Mouse (Mus musculus): ENCODE data around the gene Tmsb15b2.
A peak's percentile ranks its signal among the peaks of the same experiment; 100 is the strongest.
"Not testable (repeated sequence)": the region's sequence is repeated elsewhere in the genome, so short reads cannot be mapped to it uniquely, and the experiment has no call there.

Gene Tmsb15b2

DNA sequence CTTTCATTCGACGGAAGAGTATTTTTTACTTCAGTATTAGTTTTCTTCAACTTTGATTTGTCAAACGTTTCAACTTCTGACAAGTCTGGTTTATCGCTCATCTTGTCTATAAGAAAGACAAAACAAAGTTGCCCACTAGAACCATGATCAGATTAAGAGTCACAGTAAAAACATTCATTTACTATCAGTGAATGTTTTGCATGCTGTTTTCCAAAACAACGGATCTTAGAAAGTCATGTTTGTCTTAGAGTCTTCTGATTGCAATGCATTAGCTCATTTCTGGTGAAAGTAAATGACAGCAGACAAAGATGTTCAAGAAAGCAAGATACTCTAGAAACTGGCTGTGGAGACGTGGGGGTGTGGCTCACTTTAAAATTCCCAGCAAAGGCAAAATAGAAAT lies at the start of gene Tmsb15b2:
Tmsb15b2 (minus strand) TSS at position 101 of the 400 bp plus-strand sequence.
- not testable (repeated sequence) for DNase-seq (ENCODE audit: low read depth, low spot score)

DNA sequence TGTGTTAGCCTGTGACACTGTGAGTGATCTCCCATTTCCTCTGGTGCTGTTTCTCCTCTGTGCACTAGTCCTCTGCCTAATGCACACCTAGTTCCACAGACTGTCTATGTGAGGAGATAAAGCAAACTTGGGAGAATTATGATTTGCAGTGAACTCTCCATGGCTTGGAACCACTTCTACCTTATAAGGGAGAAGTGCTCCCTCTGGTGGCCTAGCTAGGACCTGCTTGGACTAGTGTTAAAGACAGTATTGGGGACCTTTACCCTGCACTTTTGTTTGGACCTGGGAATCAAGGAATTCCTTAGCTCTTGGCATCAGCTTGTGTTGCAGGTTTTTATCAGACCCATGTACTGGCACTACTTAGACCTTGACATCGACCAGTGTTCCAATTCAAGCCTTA lies 44.0 kb upstream of the Tmsb15b2 start:
- DNase-seq (ENCODE audit: low read depth, low spot score): peak; percentile 29

DNA sequence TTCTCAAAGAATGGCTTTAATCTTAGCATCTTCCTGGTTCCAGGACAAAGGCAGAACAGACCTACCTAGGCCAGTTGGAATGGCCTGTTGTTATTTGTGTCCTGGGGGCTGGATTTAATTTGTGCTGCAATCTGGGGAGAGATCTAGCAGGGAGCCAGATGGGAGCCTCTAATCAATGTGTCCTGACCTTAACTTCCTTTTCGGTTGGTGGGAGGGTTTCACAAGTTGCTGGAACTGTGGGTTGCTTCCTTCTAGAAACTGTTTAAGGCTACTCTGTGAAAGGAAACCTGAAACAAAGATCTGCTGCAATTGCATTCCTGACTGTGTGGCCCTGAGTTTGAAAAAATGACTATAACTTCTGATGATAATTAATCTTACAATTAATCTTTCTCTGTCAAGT lies 42.4 kb upstream of the Tmsb15b2 start:
- DNase-seq (ENCODE audit: low read depth, low spot score): no peak

DNA sequence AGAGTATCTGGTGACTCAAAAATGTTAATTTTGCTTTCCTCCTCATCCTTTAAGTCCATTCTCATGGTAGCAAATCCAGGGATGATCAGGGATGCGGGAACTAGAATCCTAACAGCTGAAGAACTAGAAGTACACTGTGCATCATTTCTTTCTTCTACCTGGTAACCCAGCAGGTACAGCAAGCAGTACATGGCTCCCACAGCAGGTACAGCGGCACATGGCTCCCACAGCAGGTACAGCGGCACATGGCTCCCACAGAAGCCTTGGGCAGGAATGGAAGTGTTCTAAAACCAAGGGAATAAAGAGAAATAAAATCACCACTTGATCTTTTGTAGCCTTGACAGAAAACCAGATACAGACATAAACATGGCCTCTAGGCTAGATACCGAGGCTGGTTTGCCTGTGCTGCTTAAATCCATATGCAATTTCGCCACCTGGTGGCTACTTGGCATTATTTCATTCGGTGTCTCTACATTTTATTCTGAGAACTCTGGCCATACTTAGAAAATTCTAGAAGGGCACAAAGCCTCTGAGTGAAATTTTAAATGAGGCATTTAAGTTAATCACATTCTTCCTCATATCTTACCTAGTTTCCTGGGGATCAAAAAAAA lies 39.9 kb upstream of the Tmsb15b2 start:
- DNase-seq (ENCODE audit: low read depth, low spot score): no peak

DNA sequence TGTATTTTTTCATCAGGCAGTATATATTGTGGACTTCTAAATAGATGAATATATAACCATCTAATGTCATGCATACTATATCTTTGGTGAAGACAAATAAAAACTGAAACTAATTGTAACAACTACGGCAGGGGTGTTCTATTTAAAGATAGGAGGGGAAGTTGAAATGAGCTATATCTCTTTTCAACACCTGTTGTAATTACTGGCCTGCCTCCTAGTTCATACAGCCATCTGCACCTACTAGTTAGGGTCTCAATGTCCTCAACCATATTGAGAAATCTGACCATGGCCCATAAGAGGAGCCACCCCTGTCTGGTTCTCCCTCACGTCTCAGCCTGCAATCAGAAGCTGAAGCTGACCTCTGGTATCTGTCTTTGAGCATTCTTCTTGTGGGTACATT lies 21.0 kb upstream of the Tmsb15b2 start:
- DNase-seq (ENCODE audit: low read depth, low spot score): no peak

DNA sequence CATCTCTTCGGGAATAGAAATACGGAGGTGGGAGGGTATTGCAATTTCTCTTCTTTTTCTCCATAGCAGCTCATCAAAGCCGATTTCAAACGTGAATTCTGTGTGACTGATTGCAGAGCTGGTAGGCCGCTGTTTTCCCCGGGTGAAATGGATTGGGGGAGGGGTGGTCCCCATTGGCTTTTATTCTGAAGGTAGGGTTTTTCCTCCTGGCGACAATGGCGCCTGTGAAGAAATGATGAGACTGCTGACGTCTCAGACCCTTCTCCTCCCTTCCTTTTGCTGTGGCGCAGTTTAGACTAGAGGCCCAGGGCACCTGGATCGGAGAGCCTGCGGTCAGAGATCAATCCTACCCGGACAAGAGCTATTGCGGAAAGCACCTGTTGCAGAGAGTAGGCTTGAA lies 18.3 kb upstream of the Tmsb15b2 start:
- no peak for DNase-seq (ENCODE audit: low read depth, low spot score)

DNA sequence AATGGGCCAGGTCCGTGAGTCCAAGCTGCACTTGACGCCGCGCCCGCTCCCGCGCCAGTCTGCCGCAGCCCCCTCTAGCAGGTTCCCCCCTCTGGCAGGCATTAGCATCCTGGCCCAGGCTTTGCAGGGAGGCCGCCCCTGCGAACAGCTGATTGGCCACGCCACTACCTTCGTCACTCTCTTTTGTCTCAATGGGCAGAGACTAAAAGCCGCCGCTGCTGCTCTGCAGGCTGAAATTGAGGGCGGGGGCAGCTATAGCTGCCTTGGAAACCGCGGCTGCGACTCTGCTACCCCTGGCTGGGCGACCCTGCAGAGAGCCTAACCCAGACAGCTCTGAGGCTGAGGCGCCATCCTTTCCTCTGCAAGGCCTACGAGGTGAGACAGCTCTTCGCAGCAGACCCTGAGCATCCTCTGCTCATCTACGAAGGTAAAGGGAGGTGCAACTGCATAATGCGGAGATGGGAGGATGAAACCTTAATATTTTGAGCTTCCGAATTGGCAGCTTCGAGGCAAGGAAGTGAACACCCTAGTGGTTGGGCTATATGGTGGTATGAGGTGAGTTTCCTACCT lies 17.8 kb upstream of the Tmsb15b2 start, which contains the start of gene Zcchc18:
Zcchc18 (plus strand) TSS at position 178 of the 570 bp plus-strand sequence.
- DNase-seq (ENCODE audit: low read depth, low spot score): peak; percentile 70

DNA sequence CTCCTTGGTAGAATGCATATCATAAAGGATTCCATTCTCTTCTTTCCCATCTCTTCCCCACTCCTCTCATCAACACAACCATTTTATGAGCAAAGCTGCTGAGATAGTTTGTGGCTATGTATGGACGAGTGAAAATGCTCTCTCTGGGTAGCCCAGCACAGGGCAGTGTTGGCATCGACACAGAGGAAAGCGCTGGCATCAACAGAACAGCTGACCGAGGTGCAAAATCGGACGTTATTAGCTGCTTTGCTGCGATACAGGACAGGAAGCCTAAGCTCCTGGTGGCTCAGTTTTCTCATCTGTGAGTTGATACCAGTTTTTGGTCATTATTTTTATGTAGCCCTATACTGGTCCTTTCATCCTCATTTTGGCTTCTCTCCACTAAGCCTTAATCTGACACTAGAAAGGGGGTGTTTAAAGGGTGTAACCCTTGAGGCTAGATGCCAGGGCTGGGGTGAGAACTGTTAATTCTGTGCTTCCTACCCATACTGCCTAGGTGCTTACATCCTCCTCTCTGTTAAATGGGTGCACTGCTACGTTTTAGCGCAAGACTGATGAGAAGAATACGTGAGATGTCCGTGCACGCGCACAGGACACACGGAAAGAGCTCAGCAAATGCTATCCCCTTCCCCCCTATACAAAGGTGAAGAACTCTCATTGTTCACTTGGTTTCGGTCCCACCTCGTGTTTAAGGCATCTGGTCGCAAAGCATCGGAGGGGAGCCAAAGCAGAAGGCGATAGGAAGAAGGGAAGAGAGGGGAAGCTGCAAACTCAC lies 17.1 kb upstream of the Tmsb15b2 start:
- DNase-seq (ENCODE audit: low read depth, low spot score): no peak

DNA sequence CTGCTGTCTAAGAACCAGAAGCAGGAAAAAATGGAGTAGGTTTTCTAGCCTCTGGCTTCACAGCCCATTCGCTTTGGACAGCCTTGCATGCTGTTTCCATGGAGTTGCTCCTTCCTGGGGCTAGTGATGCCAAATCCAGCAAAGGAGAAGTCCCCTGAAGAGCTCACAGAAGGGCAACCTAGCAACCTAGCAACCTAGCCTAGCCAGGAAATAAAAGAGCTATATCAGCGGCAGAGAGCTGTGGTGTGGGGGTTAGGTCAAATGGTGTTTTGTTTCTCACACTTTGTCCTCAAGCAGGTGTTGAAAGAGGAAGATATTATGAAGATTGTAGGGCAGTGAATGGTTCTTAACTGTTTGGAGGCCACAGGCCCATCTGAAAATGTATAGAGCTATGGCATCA lies 16.0 kb upstream of the Tmsb15b2 start:
- no peak for DNase-seq (ENCODE audit: low read depth, low spot score)

DNA sequence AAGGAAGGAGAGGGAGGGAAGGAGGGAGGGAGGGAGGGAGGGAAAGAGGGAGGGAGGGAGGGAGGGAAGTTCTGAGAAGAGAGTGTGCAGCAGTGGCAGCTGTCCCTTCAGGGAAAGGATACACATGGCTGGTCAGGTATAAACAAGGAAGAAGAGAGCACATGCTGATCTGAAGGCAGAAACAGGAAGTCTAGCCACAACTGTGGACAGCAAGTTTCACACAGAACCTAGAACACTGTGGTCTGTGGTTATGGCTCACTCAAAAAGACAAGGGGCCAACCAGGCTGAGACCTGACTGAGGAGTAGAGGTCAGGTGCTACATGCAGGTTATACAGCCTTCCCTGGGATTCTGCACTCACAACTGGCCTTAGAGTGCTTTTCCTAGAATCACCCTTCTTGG lies 10.7 kb upstream of the Tmsb15b2 start:
- no peak for DNase-seq (ENCODE audit: low read depth, low spot score)

DNA sequence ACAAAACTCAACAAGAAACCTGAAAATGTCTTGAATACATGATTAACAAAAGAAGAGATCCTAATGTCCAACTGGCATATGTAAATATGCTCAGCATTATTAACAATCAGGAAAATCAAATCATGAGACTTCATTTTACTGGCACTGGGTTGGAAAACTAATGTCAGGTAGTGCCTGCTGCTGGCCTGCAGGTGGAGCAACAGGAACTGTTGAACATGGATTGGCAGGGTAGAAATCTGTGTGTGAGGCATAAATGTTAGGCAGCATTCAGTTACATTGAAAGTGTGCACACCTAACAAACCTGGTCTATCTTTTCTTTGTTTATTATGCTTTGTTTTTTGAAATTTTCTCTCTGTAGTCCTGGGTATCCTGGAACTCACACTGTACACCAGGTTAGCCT lies 3.3 kb upstream of the Tmsb15b2 start:
- DNase-seq (ENCODE audit: low read depth, low spot score): no peak

DNA sequence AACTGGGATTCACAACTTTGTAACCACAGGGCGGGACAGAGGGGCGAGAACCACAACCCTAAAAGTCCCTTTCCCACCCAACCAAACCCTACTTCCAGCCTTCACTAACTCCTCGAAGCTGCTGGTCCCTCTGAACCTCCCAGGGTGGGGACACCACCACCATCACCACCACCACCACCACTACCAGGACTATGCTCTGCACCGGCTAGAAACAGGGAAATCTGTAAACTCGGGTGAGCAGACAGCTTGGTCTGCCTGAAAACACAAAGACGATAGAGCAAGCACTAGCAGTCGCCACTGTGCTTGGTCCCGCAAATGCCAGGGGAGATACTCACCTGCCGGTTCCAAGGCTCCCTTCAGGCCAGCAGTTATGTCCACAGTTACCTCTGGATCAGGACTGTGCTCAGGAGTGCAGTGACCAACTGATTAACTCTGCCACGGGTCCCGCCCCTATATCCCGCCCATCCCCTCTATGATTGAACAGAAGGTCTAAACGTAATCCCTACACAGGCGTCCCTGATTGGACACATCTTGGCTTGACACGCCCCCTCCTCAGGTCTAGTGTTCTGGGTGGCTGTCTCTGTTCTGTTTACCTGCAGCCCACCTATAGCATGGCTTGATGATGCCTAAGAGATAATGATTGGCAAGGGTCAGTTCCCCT lies 1.3 kb upstream of the Tmsb15b2 start, which contains the start of the genes Tmsb15l and Tmsb15b1:
Tmsb15l (minus strand) TSS at position 446 of the 661 bp plus-strand sequence.
Tmsb15b1 (minus strand) TSS at position 451 of the 661 bp plus-strand sequence.
- DNase-seq (ENCODE audit: low read depth, low spot score): no peak

DNA sequence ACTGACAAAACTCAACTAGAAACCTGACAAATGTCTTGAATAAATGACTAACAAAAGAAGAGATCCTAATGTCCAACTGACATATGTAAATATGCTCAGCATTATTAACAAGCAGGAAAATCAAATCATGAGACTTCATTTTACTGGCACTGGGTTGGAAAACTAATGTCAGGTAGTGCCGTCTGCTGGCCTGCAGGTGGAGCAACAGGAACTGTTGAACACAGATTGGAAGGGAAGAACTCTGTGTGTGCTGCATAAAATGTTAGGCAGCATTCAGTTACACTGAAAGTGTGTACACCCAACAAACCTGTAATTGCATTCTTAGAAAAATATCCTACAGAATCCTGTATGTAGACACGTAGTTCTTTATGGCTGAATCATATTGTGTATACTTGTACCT lies 15.6 kb downstream of the Tmsb15b2 start:
- DNase-seq (ENCODE audit: low read depth, low spot score): no peak

DNA sequence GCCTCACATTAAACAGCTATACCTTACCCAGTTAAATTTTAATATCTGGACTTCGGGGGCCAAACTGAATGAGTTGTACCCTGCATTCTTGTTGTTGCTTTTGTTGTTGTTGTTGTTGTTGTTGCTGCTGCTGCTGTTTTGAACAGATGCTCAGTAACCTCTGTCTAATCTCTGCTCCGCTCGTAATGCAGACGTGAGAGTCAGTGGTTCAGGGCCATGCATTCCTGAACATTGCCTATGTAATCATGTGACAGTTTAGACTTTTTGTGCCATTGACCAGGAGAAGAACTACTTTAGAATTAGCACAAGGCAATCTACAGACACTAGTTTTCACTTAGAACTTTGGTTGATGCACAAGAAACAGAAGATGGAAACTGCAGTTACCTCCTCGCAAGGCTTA lies 17.0 kb downstream of the Tmsb15b2 start:
- not testable (repeated sequence) for DNase-seq (ENCODE audit: low read depth, low spot score)

DNA sequence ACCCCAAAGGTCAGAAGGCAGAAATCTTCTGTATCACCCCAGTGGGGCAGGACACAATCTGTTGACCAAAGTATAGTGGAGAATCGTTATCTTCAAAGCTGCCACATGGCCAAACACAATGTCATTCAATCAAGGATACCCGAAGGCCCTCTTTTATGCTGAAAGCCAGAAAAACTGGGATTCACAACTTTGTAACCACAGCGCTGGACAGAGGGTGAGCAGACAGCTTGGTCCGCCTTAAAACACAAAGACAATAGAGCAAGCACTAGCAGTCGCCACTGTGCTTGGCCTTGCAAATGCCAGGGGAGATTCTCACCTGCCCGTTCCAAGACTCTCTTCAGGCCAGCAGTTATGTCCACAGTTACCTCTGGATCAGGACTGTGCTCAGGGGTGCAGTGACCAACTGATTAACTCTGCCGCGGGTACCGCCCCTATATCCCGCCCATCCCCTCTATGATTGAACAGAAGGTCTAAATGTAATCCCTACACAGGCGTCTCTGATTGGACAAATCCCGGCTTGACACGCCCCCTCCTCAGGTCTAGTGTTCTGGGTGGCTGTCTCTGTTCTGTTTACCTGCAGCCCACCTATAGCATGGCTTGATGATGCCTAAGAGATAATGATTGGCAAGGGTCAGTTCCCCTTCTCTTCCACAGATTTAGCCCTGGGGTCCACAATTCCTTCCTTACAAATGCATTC lies 17.6 kb downstream of the Tmsb15b2 start:
- DNase-seq (ENCODE audit: low read depth, low spot score): peak; percentile 8

DNA sequence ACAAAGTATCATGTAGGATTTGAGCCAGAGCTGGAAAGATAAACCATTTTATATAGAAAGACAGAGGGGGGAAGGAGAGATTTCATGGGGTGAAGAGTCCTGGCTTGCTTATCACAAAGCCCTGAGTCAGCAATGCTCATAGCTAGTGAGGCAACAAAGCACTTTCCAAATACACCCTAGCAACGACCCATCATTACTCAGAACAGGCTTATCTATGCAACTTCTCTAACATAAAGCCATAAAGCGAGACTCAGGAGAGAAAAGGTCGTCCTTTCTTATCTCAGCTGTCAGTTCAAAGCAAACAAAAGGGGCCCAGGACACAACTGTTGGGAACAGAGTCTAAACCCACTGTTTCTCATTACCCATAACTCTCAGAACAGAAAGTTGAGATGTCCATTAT lies 37.3 kb downstream of the Tmsb15b2 start:
- DNase-seq (ENCODE audit: low read depth, low spot score): no peak

DNA sequence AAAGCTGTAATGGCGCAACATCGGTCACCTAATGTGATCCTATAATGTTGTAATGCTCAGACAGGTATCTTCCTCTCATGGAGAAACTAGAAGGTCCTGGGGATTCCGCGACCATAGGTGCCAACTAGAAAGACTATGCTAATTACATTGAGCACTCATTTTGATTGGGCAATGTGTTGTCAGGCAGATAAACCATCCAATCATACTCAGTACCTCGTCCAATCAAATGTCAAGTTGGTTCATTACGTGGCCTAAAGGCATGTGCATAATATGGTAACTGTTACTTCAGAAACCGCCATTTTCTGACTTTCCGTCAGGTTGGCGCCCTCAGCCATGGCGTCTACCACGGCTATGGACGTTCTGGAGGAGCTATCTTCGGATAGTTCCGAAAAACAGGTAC lies 48.3 kb downstream of the Tmsb15b2 start, which contains the start of gene H2bfm:
H2bfm (plus strand) TSS at position 295 of the 400 bp plus-strand sequence.
- no peak for DNase-seq (ENCODE audit: low read depth, low spot score)

DNA sequence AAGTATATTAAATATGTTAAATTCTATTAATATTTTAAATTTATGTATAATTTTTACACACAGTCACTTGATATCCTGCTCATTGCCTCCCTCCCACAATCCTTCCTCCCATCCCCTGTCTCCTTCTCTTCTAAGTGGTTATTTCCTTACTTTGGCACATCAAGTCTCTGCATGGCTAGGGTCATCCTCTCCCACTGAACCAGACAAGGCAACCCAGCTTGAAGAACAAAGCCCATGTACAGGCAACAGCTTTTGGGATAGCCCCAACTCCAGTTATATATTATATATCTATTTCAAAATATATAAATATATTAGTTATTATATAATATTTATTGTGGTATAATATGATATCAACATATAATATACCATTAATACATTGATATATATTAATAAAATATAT lies 49.4 kb downstream of the Tmsb15b2 start:
- DNase-seq (ENCODE audit: low read depth, low spot score): no peak

All from embryo, embryonic 11.5 days (tissue).